Mouse (Mus musculus) cerebellum, postnatal 10 days (tissue): ENCODE results near the gene Foxk2.
"Not testable (repeated sequence)": the region's sequence is repeated elsewhere in the genome, so short reads cannot be mapped to it uniquely, and the experiment has no call there.

Source experiments
- DNase-seq, 2 experiments: peaks; one replicate each; pipeline ENCODE4 v3.0.0; 2021; ENCODE audit warnings: mixed read lengths in 2 of 2

Foxk2 gene

GRCm38 (mm10) chr11:121282911-121283310, 23.1 kb downstream of the Foxk2 start:
- DNase-seq, result no peak

DNA sequence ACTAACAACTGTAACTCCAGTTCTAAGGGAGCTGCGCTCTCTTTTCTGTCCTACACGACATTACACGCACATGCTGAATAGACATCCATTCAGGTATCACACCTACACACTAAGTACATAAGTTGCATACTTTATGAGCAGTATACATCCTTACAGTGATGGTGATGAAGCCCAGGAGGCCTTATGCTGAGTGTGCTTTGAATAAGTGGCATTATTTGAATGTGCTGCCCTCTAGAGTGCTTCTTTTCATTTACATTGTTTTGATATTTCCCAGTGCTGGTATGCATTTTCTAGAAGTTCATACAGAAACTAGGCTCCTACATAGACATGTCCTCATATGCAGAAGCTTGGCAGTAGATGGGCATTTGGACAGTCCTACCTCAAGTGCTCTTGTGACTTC, 30.1 kb downstream of the Foxk2 start:
- DNase-seq, result no peak

DNA sequence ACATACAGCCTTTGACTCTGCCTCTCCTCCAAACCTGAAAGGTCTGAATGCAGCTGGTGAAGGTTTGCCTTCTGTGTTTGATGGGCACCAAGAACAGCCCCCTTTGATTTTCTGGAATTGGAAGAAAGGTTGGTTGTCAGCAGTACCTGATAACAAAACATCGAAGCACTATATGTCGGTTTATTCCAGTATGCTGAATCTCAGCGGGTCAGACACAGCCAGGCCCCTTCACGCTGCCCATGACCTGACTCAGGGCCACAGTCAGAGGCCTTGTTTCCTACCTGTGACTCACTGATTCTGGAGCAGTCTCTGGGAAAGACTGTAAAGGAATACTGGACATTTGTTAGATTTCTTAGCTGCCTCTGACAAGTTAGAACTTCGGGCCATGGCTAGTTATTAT, 35.0 kb downstream of the Foxk2 start:
- DNase-seq, result no peak

GRCm38 (mm10) chr11:121298493-121298892, 38.7 kb downstream of the Foxk2 start:
- no peak for DNase-seq

DNA sequence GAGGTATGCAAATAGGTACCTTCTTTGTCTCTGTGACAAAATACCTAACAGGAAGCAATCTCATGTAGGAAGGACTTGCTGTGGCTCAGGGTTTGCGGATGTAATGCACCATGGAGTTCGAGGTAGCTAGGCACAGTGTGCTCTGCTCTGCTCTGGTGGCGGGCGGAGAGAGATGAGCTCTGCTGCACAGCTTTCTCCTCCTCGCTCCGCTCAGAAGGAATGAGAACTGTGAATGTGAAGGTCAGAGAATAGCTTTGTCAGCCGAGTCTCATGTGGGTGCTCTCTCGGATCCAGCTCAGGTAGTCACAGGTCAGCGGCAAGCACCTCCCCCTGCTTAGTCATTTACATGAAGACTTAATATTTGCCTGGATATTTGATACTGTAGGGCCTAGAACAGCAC, 40.5 kb downstream of the Foxk2 start:
- DNase-seq, result no peak

DNA sequence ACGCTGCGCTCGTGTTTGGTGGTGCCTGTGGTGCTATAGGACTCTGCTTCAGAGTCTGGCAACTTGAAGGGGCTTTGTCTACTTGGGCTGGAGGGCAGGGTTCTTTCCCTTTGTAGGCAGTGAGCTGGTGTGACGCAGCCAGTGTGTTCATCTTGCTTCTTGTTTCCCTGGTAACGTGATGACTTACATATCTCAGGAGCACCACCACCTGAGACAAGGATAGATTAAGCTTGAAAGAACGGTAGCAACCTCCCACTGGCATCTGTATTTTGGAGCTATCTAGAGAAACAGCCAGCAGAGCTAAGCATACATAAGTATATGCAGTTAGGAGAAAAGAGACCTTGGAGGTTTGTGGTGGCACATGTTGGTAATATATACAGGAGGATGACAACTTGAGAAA, 45.6 kb downstream of the Foxk2 start:
- DNase-seq, result no peak

- no peak for DNase-seq
Observed at GRCm38 (mm10) chr11:121306608-121307007, 46.8 kb downstream of the Foxk2 start.

DNA sequence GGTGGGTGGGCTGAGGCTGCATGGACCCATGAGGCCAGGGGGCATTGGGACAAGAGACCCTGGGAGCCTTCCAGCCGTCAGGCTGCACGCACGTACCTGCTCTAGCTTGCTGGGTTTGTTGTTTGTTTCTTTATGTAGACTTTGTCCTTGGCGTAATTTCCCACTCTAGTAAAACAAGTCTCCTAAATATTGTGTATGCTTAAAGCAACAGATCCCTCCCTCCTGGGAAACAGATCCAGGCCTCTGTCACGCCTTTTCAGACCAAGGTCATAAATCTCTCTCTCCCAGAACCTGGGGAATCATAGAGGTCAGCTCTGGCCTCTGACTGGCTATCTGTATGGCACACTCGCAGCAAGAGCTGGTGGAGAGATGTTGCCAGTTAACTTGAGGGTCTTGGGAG, 47.9 kb downstream of the Foxk2 start:
- DNase-seq, result not testable (repeated sequence)

DNA sequence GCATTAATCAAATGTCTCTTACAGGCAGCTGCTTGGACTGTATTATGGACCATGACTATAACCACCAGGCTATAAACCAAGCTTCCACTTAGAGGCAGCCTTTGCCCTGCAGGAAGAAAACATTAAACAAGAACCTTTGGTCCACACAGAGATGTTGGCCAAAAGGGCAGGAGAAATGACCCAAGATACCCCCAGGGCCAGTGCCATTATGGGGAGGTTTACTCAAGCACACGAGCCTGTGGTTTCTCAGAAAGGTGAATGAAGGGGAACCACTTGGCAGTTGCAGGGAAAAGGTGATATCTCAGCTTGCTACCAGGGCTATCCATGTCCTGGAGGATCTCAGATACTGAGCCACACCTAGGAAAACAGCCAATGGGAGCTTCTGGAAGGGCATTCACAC, 66.2 kb downstream of the Foxk2 start:
- no peak for DNase-seq

- no peak for DNase-seq
Observed at GRCm38 (mm10) chr11:121326681-121327080, 66.9 kb downstream of the Foxk2 start.

DNA sequence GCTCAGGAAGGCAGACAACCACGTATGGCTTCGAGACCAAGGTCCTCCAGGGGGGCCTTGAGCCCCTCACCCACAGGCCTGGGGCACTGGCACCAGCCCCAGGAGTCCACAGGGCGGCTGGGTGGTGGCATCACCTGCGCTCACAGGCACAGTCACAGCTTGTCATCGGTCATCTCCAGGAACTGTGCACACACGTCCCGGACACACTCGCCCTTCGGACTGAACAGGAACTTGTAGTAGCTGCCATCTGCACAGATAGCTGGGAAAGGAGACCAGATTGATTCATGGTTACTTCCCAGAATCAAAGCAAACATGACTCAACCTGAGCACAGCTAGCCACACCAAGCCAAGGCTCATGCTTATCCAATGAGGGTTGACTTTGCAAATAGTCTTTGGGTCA, 68.4 kb downstream of the Foxk2 start:
- DNase-seq, result peak in 1 of 2 experiments; percentile 30

DNA sequence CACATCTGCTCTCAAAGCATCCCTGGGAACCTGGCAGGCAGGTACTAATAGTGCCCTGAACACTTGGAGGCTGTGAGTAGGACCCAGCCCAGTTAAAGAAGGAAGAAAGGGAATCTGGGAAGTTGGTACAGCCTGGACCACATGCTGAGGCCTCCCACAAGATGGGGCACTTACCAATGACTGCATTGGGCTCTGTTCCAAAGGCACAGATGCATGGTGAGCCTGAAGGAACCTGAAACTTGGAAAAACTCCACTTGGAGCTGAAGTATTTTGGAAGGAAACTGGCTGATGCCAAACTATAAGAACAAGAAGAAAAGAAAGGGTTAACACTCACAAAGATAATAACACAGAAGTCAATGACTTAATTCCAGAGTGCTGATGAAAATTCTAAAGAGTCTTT, 68.8 kb downstream of the Foxk2 start:
- DNase-seq, result peak; percentile 24 to 33

GRCm38 (mm10) chr11:121331641-121332040, 71.9 kb downstream of the Foxk2 start:
- DNase-seq, result no peak

- DNase-seq, result no peak
Observed at GRCm38 (mm10) chr11:121339647-121340046, 79.9 kb downstream of the Foxk2 start.

- DNase-seq, result no peak
Observed at GRCm38 (mm10) chr11:121340287-121340686, 80.5 kb downstream of the Foxk2 start.

- not testable (repeated sequence) for DNase-seq
Observed at GRCm38 (mm10) chr11:121342423-121342822, 82.6 kb downstream of the Foxk2 start.

DNA sequence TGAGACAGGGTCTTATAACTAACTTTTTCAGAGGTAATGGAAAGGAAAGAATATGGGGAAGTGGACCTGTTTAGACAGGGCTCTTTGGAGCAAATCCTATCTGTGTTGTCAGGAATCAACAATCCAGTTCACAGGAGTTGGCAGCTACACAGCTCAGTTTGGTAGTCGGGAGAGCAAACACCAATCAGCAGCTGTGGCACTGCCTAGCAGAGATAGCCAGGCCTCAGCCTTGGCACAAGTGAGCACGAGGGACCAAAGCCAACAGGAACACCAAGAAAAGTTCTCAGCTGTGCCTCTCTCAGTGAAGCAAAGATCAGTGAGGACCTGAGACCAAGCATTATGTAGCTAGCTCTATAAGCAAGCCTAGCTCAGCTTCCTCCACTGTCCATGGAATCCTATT, 87.2 kb downstream of the Foxk2 start:
- DNase-seq, result peak in 1 of 2 experiments; percentile 20

DNA sequence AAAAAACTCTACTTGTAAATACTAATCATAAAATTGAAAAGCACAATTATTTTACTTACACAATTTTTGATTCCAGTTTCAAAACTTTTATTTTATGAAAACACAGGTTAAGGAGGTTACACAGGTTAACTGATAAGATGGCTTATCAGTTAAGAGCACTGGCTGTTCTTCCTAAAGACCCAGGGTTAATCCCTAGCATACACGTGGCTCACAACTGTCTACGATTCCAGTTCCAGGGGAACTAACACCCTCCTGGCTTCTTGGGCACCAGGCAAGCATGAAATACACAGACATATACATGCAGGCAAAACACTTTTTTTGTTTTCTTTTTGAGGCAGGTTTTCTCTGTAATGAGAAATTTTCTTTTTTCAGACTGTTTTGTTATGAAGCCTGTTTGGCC, 88.4 kb downstream of the Foxk2 start:
- no peak for DNase-seq

- DNase-seq, result not testable (repeated sequence)
Observed at GRCm38 (mm10) chr11:121348727-121349126, 88.9 kb downstream of the Foxk2 start.

DNA sequence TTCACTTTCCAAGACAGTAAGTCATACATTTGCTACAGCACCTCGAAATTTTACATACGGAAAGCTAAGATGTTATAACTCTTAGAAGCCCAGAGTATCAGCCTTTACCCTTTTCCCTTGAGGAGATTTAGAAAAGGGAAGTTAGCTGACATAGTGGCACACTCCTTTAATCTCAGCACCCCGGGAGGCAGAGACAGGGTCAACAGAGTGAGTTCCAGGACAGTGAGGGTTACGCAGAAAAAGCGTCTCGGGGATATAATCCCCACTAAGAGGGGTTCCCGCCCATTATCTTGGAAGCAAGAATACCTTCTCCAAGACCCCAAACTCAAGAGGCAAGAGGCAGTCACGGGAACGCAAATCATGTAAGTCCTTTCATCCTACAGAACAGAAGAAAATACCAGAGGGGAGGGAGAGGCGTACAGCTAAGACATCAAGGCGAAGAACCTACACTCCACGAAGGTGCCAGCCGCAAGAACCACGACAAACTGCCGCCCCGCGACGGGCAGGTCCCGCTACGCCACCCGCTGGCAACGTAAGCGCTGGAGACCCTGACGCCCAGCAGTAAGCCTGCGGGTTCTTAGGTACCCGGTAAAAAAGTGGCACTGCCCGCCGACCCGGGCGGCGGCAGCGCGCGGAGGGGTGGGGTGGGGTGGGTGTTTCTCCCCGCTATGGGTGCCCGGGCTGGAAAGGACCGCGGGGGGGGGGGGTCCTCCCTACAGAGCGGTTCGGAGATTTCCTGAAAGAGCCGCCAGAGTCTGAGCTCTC, 93.7 kb downstream of the Foxk2 start:
- DNase-seq, result peak; percentile 54 to 57

- DNase-seq, result peak; percentile 99 to 100
Observed at GRCm38 (mm10) chr11:121354091-121354707, 94.4 kb downstream of the Foxk2 start, which contains the start of gene Wdr45b. Wdr45b (minus strand) TSS chr11:121354445.
